Mouse (Mus musculus) embryo, embryonic 9.5 days (tissue): Measurements from ENCODE around the gene Gm3417.
"Not testable (repeated sequence)": the region's sequence is repeated elsewhere in the genome, so short reads cannot be mapped to it uniquely, and the experiment has no call there.

Experiments used
- DNase-seq: peaks from one replicate; pipeline ENCODE4 v3.0.0-alpha.2; 2017; ENCODE audit errors: extremely low spot score

Gene Gm3417

GRCm38 (mm10) chr17:14958686-14959327 lies 19.8 kb downstream of the Gm3417 start:
- DNase-seq = no peak

GRCm38 (mm10) chr17:14953452-14953851 lies 25.1 kb downstream of the Gm3417 start:
- no peak for DNase-seq

GRCm38 (mm10) chr17:14949161-14949827 lies 29.3 kb downstream of the Gm3417 start:
- DNase-seq = no peak

GRCm38 (mm10) chr17:14944551-14944950 lies 34.0 kb downstream of the Gm3417 start:
- no peak for DNase-seq

DNA sequence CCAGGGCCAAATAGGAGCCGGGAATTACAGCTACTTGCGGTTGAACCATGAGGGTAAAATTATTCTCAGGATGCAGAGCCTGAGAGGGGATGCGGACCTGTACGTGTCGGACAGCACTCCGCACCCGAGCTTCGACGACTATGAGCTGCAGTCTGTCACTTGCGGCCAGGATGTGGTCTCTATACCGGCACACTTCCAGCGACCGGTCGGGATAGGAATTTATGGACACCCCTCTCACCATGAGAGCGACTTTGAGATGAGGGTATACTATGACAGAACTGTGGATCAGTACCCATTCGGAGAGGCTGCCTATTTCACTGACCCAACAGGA lies 34.9 kb downstream of the Gm3417 start:
- no peak for DNase-seq

- DNase-seq = peak; percentile 98
Measured at GRCm38 (mm10) chr17:14943009-14943728, 35.4 kb downstream of the Gm3417 start, which contains the start of the genes Wdr27 and 1600012H06Rik. Gene Wdr27, minus strand, starts transcription at chr17:14943158. Gene 1600012H06Rik, plus strand, starts transcription at chr17:14943184.

- not testable (repeated sequence) for DNase-seq
Measured at GRCm38 (mm10) chr17:14942181-14942580, 36.4 kb downstream of the Gm3417 start.

DNA sequence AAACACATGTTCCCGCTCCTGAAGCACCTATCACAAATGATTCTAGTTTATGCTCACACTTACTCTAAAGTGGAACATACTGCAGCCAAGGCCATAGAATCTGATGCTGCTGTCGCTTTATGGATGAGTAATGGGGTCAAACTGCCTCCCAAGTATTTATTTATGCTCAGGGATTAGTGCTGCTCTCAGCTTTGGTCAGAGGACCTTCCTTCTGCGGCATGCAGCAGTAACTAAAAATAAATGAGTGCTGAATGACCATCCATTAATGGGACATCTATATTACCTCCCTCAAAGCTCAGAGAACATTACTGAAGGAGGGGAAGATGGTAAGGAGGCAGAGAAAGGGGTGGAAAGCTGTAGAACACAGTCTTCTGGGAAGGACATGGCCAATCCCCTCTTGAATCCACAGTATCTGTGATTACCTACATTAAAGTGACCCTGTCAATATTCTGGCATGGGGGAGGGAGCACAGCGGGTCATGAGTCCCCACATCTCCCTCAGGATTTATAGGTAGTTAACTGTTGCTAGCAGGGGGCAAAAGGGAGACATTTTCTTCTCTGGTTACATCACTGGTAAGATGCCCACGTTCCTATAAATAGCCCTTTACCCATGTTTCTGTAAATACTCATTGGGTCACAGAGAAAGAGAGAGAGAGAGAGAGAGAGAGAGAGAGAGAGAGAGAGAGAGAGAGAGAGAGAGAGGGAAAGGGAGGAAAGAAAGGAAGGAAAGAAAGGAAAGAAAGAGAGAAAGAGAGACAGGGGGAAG lies 42.6 kb downstream of the Gm3417 start:
- no peak for DNase-seq

- DNase-seq = not testable (repeated sequence)
Measured at GRCm38 (mm10) chr17:14935280-14935679, 43.3 kb downstream of the Gm3417 start.

DNA sequence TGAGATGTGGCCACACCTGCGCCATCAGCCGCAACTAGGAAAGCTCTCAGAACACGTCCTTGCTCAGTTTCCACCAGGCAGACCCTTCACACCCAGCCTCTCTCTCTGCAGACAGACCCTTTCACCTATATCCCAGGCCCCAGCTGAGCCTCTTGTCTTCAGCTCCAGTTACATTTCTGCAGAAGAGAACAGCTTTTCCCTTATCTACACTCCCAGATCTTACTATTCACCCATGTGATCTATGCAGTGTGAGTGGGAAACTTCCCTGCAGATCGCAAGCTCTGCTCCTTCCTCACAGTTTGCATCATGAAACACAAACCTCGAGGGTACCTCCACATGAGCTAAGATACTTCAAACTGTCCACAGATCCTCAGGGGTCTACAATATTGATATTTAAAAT lies 47.1 kb downstream of the Gm3417 start:
- no peak for DNase-seq

GRCm38 (mm10) chr17:14930697-14931096 lies 47.9 kb downstream of the Gm3417 start:
- DNase-seq = no peak

DNA sequence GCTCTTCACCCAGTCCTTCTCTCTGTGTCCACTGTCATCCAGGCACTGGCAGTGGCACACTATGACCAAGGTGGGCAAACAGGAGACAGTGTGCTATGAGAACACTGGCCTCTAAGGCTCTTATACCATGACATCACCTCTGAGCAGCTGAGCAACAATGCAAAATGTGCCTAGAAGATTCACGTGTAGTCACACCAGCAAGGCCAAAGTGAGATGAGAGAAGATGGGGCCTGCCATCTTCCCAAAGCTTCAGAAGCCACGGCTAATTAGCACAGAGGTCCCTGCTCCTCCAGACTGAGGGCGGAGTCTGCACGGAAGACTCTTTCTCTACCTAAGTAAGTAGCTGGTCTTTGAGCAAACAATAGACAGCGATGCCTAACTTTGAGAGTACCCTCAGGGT lies 50.0 kb downstream of the Gm3417 start:
- no peak for DNase-seq

DNA sequence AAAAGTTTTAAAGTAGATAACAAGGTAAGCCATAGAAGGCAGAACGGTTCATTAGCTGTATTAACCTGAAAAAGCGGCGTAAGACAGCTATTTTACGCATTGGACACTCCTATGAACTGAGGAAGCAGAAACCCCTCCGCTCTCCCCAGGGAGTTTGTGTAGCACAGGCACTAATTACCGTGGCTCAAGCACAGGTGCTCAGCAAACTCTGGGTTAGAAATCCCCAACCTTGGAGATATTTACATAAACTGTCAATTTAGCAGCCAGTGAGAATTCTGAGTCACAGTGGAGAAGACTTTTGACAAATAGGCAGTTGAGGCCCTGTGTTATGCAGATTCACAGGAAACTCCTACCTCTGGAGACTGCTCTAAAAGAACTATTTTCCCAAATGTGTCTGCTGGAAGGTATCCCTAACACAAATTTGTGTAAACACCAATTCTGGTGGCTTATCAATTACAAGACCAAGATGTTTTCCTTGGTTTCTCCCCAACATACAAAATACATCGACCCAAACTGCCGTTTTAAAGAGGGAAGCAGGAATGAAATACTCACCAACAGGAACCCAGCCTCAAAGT lies 50.9 kb downstream of the Gm3417 start:
- DNase-seq = no peak

- DNase-seq = no peak
Measured at GRCm38 (mm10) chr17:14921582-14921981, 57.0 kb downstream of the Gm3417 start.

- DNase-seq = no peak
Measured at GRCm38 (mm10) chr17:14917866-14918265, 60.7 kb downstream of the Gm3417 start.

DNA sequence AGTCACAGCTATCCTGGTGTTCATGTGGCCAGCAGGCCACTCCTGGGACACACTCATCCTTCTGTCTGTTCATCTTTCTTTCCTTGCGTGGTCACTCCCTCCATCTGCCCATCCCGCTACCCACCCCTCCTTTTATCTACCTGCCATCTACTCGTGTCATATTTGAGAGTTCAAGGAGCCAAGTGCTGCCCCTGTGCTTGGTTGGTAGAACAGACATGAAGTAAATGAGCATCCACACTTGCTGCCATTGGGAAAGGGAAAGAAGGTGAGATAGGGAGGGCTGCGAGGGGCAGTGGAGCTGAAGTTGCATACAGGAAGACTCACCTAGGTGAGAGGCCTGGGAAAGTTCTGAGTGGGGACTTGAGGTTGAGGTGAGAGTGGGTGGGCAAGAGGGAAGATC lies 64.2 kb downstream of the Gm3417 start:
- no peak for DNase-seq
